Mouse (Mus musculus) spleen, adult 2 months (tissue): ENCODE measurements around the gene Fgf22.

ENCODE experiments used
- CTCF ChIP-seq: fragments of 200-500 bp; IDR thresholded peaks from 2 replicates; pipeline ENCODE4 v1.5.1; 2011; ENCODE audit warnings: mild to moderate bottlenecking, inconsistent platforms; ENCODE audit not compliant: insufficient read depth, insufficient read length, insufficient replicate concordance; ENCODE audit errors: extremely low read depth
- POLR2A ChIP-seq: fragments of 200-500 bp; IDR thresholded peaks from 2 replicates; pipeline ENCODE4 v1.6.1; 2011; ENCODE audit warnings: low read depth, low read length, inconsistent platforms

GRCm38 (mm10) chr10:79781139-79781538 lies 26.3 kb downstream of the Fgf22 start:
- TF ChIP-seq POLR2A (no peak), CTCF (no peak)
